Comparison of ENCODE assay signal across 15 mouse cellular contexts in genomic region chr12:21165157-21165556, GRCm38 (mm10).
"Had no signal": no experiment of that assay in that cellular context is flagged by ENCODE, and none has a peak within 500 bp of the region (broad histone marks: within the 10 kb centered on the region; RNA-seq: fewer than 3 reads in every experiment).

No protein-coding gene starts in this region.

- DNase-seq: kidney, adult 2 months; kidney, postnatal 14 days; lung, postnatal 14 days; right cerebral cortex, postnatal 4 days; thymus, postnatal 36 days had no signal

- H3K27ac ChIP-seq: limb, embryonic 10.5 days; liver, embryonic 12.5 days; macrophage had no signal

- H3K9ac ChIP-seq: kidney, embryonic 15.5 days; liver, embryonic 12.5 days; lung, embryonic 15.5 days; neural tube, embryonic 13.5 days; stomach, embryonic 15.5 days had no signal

- H3K27me3 ChIP-seq: kidney, embryonic 15.5 days; liver, embryonic 12.5 days; lung, embryonic 15.5 days; megakaryocyte, embryonic 14.5 days; neural tube, embryonic 13.5 days; stomach, embryonic 15.5 days had no signal

- H3K4me3 ChIP-seq: kidney, embryonic 15.5 days; limb, embryonic 10.5 days; liver, embryonic 12.5 days; lung, embryonic 15.5 days; megakaryocyte, embryonic 14.5 days; neural tube, embryonic 13.5 days; stomach, embryonic 15.5 days had no signal

- H3K4me2 ChIP-seq: kidney, embryonic 15.5 days; liver, embryonic 12.5 days; lung, embryonic 15.5 days; midbrain, embryonic 11.5 days; neural tube, embryonic 13.5 days; stomach, embryonic 15.5 days had no signal

- H3K9me3 ChIP-seq: limb, embryonic 10.5 days; liver, embryonic 12.5 days; lung, embryonic 15.5 days; neural tube, embryonic 13.5 days; stomach, embryonic 15.5 days had no signal

- ATAC-seq: liver, embryonic 12.5 days; midbrain, embryonic 16.5 days had no signal
